In genomic region chr2:31714780-31715179, GRCm38 (mm10) we compare ENCODE assay signal across 22 mouse cellular contexts. TPM values are rescaled to one million over a fixed set of nuclear protein-coding genes. Genes with fewer than 3 reads are reported as not detected.
A peak's percentile ranks its signal among the peaks of the same experiment; 100 is the strongest.
DNase-seq lines count a peak whose midpoint lies in the region; ATAC-seq and TF ChIP-seq lines count a peak whose summit lies in the region.
"Had no signal": no experiment of that assay in that cellular context is flagged by ENCODE, and none has a peak within 500 bp of the region (broad histone marks: within the 10 kb centered on the region; RNA-seq: fewer than 3 reads in every experiment).

No protein-coding gene starts in this region.

- no peak overlapping the region for H3K9ac ChIP-seq in intestine, postnatal 0 days (ENCODE audit: low read depth, low read length)
- no peak overlapping the region for H3K9ac ChIP-seq in intestine, embryonic 16.5 days (ENCODE audit: low read depth, low read length)
- H3K9ac ChIP-seq in stomach, postnatal 0 days (ENCODE audit: low read length): no peak overlapping the region

- H3K4me2 ChIP-seq in intestine, postnatal 0 days (replicated peaks; ENCODE audit: low read depth): no peak overlapping the region
- no peak overlapping the region for H3K4me2 ChIP-seq in intestine, embryonic 16.5 days (ENCODE audit: low read depth, low read length)
- H3K4me2 ChIP-seq in stomach, postnatal 0 days (replicated peaks; ENCODE audit: low read depth): no peak overlapping the region

- no peak overlapping the region for H3K4me3 ChIP-seq in intestine, postnatal 0 days (ENCODE audit: low read depth, low read length)
- H3K4me3 ChIP-seq in intestine, embryonic 16.5 days (ENCODE audit: low read length): no peak overlapping the region
- H3K4me3 ChIP-seq in stomach, postnatal 0 days (ENCODE audit: low read depth, low read length): no peak overlapping the region

- no peak overlapping the region for H3K27ac ChIP-seq in intestine, postnatal 0 days (ENCODE audit: low read depth, low read length)
- no peak overlapping the region for H3K27ac ChIP-seq in intestine, embryonic 16.5 days (ENCODE audit: low read length)
- H3K27ac ChIP-seq in stomach, postnatal 0 days (replicated peaks): no peak overlapping the region

- no peak for ATAC-seq in intestine, postnatal 0 days
- no peak for ATAC-seq in intestine, embryonic 16.5 days
- no peak for ATAC-seq in stomach, postnatal 0 days (ENCODE audit: low FRiP score, low TSS enrichment)
- ATAC-seq: activated CD4-positive, CD25-positive, alpha-beta regulatory T cell, adult 4 months; CD4-positive, CD25-positive, alpha-beta regulatory T cell, adult 4 months; Patski had no signal

- WGBS in intestine, postnatal 0 days: 97% methylated on average over 4 of the region's 4 CpGs
- 97% methylated on average over 4 of the region's 4 CpGs for WGBS in intestine, embryonic 16.5 days
- WGBS in stomach, postnatal 0 days: 98% methylated on average over 4 of the region's 4 CpGs

- no peaks in the 10 kb centered on the region for H3K27me3 ChIP-seq in intestine, postnatal 0 days (replicated peaks; ENCODE audit: control insufficient read depth, insufficient read depth, low read length)
- H3K27me3 ChIP-seq in intestine, embryonic 16.5 days (replicated peaks; ENCODE audit: control insufficient read depth, insufficient read depth, low read length): no peaks in the 10 kb centered on the region
- no peaks in the 10 kb centered on the region for H3K27me3 ChIP-seq in stomach, postnatal 0 days (ENCODE audit: control insufficient read depth, insufficient read depth, low read length)
- H3K27me3 ChIP-seq: CH12.LX, Patski had no signal

- H3K9me3 ChIP-seq in intestine, postnatal 0 days (ENCODE audit: control insufficient read depth): no peaks in the 10 kb centered on the region
- no peaks in the 10 kb centered on the region for H3K9me3 ChIP-seq in intestine, embryonic 16.5 days (ENCODE audit: control insufficient read depth, low read length)
- no peaks in the 10 kb centered on the region for H3K9me3 ChIP-seq in stomach, postnatal 0 days (ENCODE audit: control insufficient read depth, low read length)
- H3K9me3 ChIP-seq: G1E had no signal

- no peaks in the 10 kb centered on the region for H3K4me1 ChIP-seq in intestine, postnatal 0 days (replicated peaks; ENCODE audit: control insufficient read depth, insufficient read depth, low read length)
- peaks cover 4% of the 10 kb centered on the region; the same call in 1 of the 2 replicates for H3K4me1 ChIP-seq in intestine, embryonic 16.5 days (ENCODE audit: control insufficient read depth, insufficient read depth, low read length)
- H3K4me1 ChIP-seq in stomach, postnatal 0 days (replicated peaks; ENCODE audit: control insufficient read depth, insufficient read depth): no peaks in the 10 kb centered on the region

- H3K36me3 ChIP-seq in intestine, postnatal 0 days (ENCODE audit: control insufficient read depth, insufficient read depth): peaks cover 7% of the 10 kb centered on the region; the same call in 1 of the 2 replicates
- no peaks in the 10 kb centered on the region; the same call in 1 of the 2 replicates for H3K36me3 ChIP-seq in intestine, embryonic 16.5 days (ENCODE audit: control insufficient read depth, insufficient read depth, low read length)
- H3K36me3 ChIP-seq in stomach, postnatal 0 days (ENCODE audit: control insufficient read depth, insufficient read depth, low read length): no peaks in the 10 kb centered on the region

- no peak for TF ChIP-seq EP300 in stomach, postnatal 0 days (optimal IDR thresholded peaks at IDR 0.05)

- DNase-seq in adrenal gland, adult (ENCODE audit: inconsistent age in 2 of 2, low spot score in 1 of 2): peak; percentile 56 to 62
- no peak for DNase-seq in adrenal gland, adult 2 months
- peak; percentile 19 for DNase-seq in thymus, postnatal 4 days
- no peak for DNase-seq in thymus, postnatal 25 days
- no peak for DNase-seq in stomach, postnatal 0 days (ENCODE audit: low spot score)
- no peak for DNase-seq in heart, adult 8-10 months (ENCODE audit: low spot score)
- DNase-seq: adrenal gland, adult 8-10 months; adrenal gland, postnatal 10 days; adrenal gland, postnatal 14 days; adrenal gland, postnatal 25 days; B cell, adult 2 months; cerebellum, adult 11 months; cerebellum, adult 11-12 months; cerebellum, adult 18-20 months; cerebellum, adult 2 months had no signal

- TF ChIP-seq CTCF in intestine, postnatal 0 days (IDR thresholded peaks at IDR 0.05; ENCODE audit: low read depth): peak; percentile 27
- peak; percentile 18 for TF ChIP-seq CTCF in stomach, postnatal 0 days (IDR thresholded peaks at IDR 0.05; ENCODE audit: low read depth)

RNA-seq across cellular contexts. Expression of gene Abl1, which starts 26.6 kb away (rescaled TPM):
- 10 to 100 TPM; 57.0 to 62.7 TPM for total RNA-seq in adrenal gland, adult 2 months (2021)
- polyA plus RNA-seq in adrenal gland, adult 2 months (2012; rRNA removed): 56.0 and 63.5 TPM in 2 replicates
- polyA plus RNA-seq in intestine, postnatal 0 days (2015; fragmentation: Nextera tagmentation; extraction: Ambion mirVana): 13.4 and 14.5 TPM in 2 replicates
- polyA plus RNA-seq in intestine, embryonic 16.5 days (2015; fragmentation: Nextera tagmentation; extraction: Ambion mirVana): 25.1 and 26.2 TPM in 2 replicates
- 11.1 and 11.5 TPM in 2 replicates for polyA plus RNA-seq in stomach, postnatal 0 days (2015; fragmentation: Nextera tagmentation; extraction: Ambion mirVana)
- 10 to 100 TPM; 30.2 to 37.3 (median 30.9) TPM for total RNA-seq in heart, adult 8-10 months (2022)

RNA-seq across cellular contexts. Expression of gene Exosc2, which starts 44.3 kb away (rescaled TPM):
- 10 to 100 TPM; 20.7 to 23.8 TPM for total RNA-seq in adrenal gland, adult 2 months (2021)
- 4.7 and 5.4 TPM in 2 replicates for polyA plus RNA-seq in adrenal gland, adult 2 months (2012; rRNA removed)
- 18.2 and 18.8 TPM in 2 replicates for polyA plus RNA-seq in intestine, postnatal 0 days (2015; fragmentation: Nextera tagmentation; extraction: Ambion mirVana)
- 51.3 and 64.3 TPM in 2 replicates for polyA plus RNA-seq in intestine, embryonic 16.5 days (2015; fragmentation: Nextera tagmentation; extraction: Ambion mirVana)
- polyA plus RNA-seq in stomach, postnatal 0 days (2015; fragmentation: Nextera tagmentation; extraction: Ambion mirVana): 22.2 and 23.4 TPM in 2 replicates
- total RNA-seq in heart, adult 8-10 months (2022): 1 to 10 TPM; 7.0 to 9.1 (median 8.1) TPM

Comparison
In these comparisons a context has a peak if more than half of its experiments do, and no peak if none do; other contexts are left out.
1. DNase-seq: peak in adrenal gland, adult (2 of 2) and thymus, postnatal 4 days (single experiment); none in adrenal gland, adult 2 months (single experiment), thymus, postnatal 25 days (single experiment), stomach, postnatal 0 days (single experiment) and heart, adult 8-10 months (single experiment).